In the genomic region with DNA sequence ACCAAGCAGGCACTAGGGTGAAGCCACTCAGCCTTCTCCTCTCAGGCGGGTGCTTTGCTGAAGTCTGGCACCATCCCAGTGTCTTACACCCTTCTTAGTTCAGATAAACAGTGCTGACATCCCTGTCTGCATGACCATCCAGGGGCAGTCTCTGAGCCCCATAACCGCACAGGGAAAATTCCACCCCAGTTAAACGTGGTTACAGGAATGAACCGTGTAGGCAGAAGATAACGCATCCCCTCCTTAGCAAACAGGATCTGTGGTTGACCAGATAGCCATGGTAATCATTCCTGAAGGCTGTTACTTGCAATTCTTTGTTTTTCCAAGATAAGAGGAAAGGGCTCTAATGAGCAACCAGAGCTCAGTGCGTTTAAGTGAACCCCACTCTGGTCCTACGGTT, we compare ENCODE assay signal across 30 mouse cellular contexts. TPM values are rescaled to one million over a fixed set of nuclear protein-coding genes. Genes with fewer than 3 reads are reported as not detected.
DNase-seq lines count a peak whose midpoint lies in the region; ATAC-seq and TF ChIP-seq lines count a peak whose summit lies in the region.
"Had no signal": no experiment of that assay in that cellular context is flagged by ENCODE, and none has a peak within 500 bp of the region (broad histone marks: within the 10 kb centered on the region; RNA-seq: fewer than 3 reads in every experiment).

No protein-coding gene starts in this region.

- no peaks in the 10 kb centered on the region for H3K4me1 ChIP-seq in heart, embryonic 11.5 days (ENCODE audit: control insufficient read depth, insufficient read depth, low read length)
- peaks cover 8% of the 10 kb centered on the region for H3K4me1 ChIP-seq in liver, embryonic 11.5 days (replicated peaks; ENCODE audit: control insufficient read depth, insufficient read depth, low read length)
- H3K4me1 ChIP-seq in liver, embryonic 14.5 days (replicated peaks; ENCODE audit: control insufficient read depth in 2 of 2, insufficient read depth in 2 of 2, low read length in 1 of 2): peaks cover 0 to 4% of the 10 kb centered on the region in 2 experiments; a peak in 1 of 4 replicates
- no peaks in the 10 kb centered on the region for H3K4me1 ChIP-seq in midbrain, embryonic 15.5 days
- H3K4me1 ChIP-seq: embryonic facial prominence, embryonic 13.5 days; forebrain, embryonic 13.5 days; hindbrain, embryonic 12.5 days; hindbrain, embryonic 15.5 days; intestine, embryonic 15.5 days had no signal

- H3K4me3 ChIP-seq in heart, embryonic 11.5 days (ENCODE audit: low read depth, low read length): no peak overlapping the region
- H3K4me3 ChIP-seq in liver, embryonic 11.5 days (ENCODE audit: low read depth, low read length): no peak overlapping the region
- no peak overlapping the region for H3K4me3 ChIP-seq in liver, embryonic 14.5 days (ENCODE audit: insufficient read depth in 1 of 2, low read depth in 2 of 2, low read length in 2 of 2)
- H3K4me3 ChIP-seq in midbrain, embryonic 15.5 days: no peak overlapping the region
- H3K4me3 ChIP-seq: embryonic facial prominence, embryonic 10.5 days; embryonic facial prominence, embryonic 13.5 days; erythroblast, embryonic 14.5 days; forebrain, embryonic 13.5 days; gastrocnemius, adult 2 months; hindbrain, embryonic 12.5 days; hindbrain, embryonic 15.5 days; intestine, embryonic 15.5 days had no signal

- WGBS in heart, embryonic 11.5 days (ENCODE audit: insufficient replicate concordance): 29% methylated on average over 7 of the region's 7 CpGs
- WGBS in liver, embryonic 11.5 days: 31% methylated on average over 7 of the region's 7 CpGs
- 26% methylated on average over 7 of the region's 7 CpGs for WGBS in liver, embryonic 14.5 days (ENCODE audit: insufficient replicate concordance)
- WGBS in midbrain, embryonic 15.5 days: 93% methylated on average over 7 of the region's 7 CpGs

- no peak for DNase-seq in heart, postnatal 25 days (ENCODE audit: low spot score)
- DNase-seq in c-Kit-positive CD71-negative TER-119-negative erythroid progenitor cells, embryonic 14.5 days (ENCODE audit: low read depth): peak; percentile 12
- no peak for DNase-seq in liver, embryonic 11.5 days (ENCODE audit: low spot score)
- DNase-seq in liver, embryonic 14.5 days (ENCODE audit: low read depth in 3 of 3, low spot score in 3 of 3): peak; percentile 23 to 56 (median 52)
- DNase-seq in lung, postnatal 4 days: no peak
- DNase-seq: adrenal gland, adult 8-10 months; adrenal gland, postnatal 25 days; cerebellum, adult 11-12 months; cerebellum, adult 8-10 months; cerebellum, postnatal 10 days; cerebellum, postnatal 36 days; embryo, embryonic 11 days; gastrocnemius, adult 2 months; gastrocnemius, postnatal 14 days; heart, adult 18-20 months; heart, postnatal 4 days had no signal

- H3K4me2 ChIP-seq in heart, embryonic 11.5 days: no peak overlapping the region
- peak overlapping the region; percentile 31; the same call in 1 of the 2 replicates for H3K4me2 ChIP-seq in liver, embryonic 11.5 days
- no peak overlapping the region for H3K4me2 ChIP-seq in liver, embryonic 14.5 days (ENCODE audit: low read depth)
- no peak overlapping the region for H3K4me2 ChIP-seq in midbrain, embryonic 15.5 days
- H3K4me2 ChIP-seq: embryonic facial prominence, embryonic 13.5 days; forebrain, embryonic 13.5 days; hindbrain, embryonic 12.5 days; hindbrain, embryonic 15.5 days; intestine, embryonic 15.5 days had no signal

- TF ChIP-seq CTCF in liver, embryonic 14.5 days (IDR thresholded peaks at IDR 0.05; ENCODE audit: low read depth): no peak

- H3K27ac ChIP-seq in heart, embryonic 11.5 days (ENCODE audit: low read depth, low read length): no peak overlapping the region
- peak overlapping the region; percentile 71 for H3K27ac ChIP-seq in liver, embryonic 11.5 days (ENCODE audit: low read depth, low read length)
- no peak overlapping the region for H3K27ac ChIP-seq in liver, embryonic 14.5 days
- no peak overlapping the region for H3K27ac ChIP-seq in midbrain, embryonic 15.5 days
- H3K27ac ChIP-seq: embryonic facial prominence, embryonic 10.5 days; embryonic facial prominence, embryonic 13.5 days; forebrain, embryonic 13.5 days; gastrocnemius, adult 2 months; hindbrain, embryonic 12.5 days; hindbrain, embryonic 15.5 days; intestine, embryonic 15.5 days had no signal

- H3K27me3 ChIP-seq in heart, embryonic 11.5 days (ENCODE audit: control insufficient read depth, insufficient read depth, low read length): 0 out of 2 replicates have a peak, but pooled peaks cover 3% of the 10 kb centered on the region
- H3K27me3 ChIP-seq in liver, embryonic 11.5 days (replicated peaks; ENCODE audit: control insufficient read depth, insufficient read depth, low read length): no peaks in the 10 kb centered on the region
- no peaks in the 10 kb centered on the region for H3K27me3 ChIP-seq in liver, embryonic 14.5 days (ENCODE audit: control insufficient read depth, insufficient read depth, low read length)
- H3K27me3 ChIP-seq in midbrain, embryonic 15.5 days (replicated peaks): no peaks in the 10 kb centered on the region
- H3K27me3 ChIP-seq: embryonic facial prominence, embryonic 13.5 days; forebrain, embryonic 13.5 days; hindbrain, embryonic 12.5 days; hindbrain, embryonic 15.5 days; intestine, embryonic 15.5 days had no signal

- intact Hi-C loops in heart, postnatal 25 days (cut with DNase I): no loop called here

- H3K9me3 ChIP-seq in heart, embryonic 11.5 days (replicated peaks; ENCODE audit: control insufficient read depth, low read length): no peaks in the 10 kb centered on the region
- H3K9me3 ChIP-seq in liver, embryonic 11.5 days (ENCODE audit: control insufficient read depth, low read length): no peaks in the 10 kb centered on the region
- H3K9me3 ChIP-seq in liver, embryonic 14.5 days (ENCODE audit: control insufficient read depth, low read length): no peaks in the 10 kb centered on the region
- H3K9me3 ChIP-seq in midbrain, embryonic 15.5 days: no peaks in the 10 kb centered on the region
- H3K9me3 ChIP-seq: embryonic facial prominence, embryonic 13.5 days; forebrain, embryonic 13.5 days; hindbrain, embryonic 12.5 days; hindbrain, embryonic 15.5 days; intestine, embryonic 15.5 days had no signal

- TF ChIP-seq EP300 in liver, embryonic 14.5 days (IDR thresholded peaks at IDR 0.05; ENCODE audit: low read depth): peak; percentile 58

- H3K9ac ChIP-seq in heart, embryonic 11.5 days (ENCODE audit: low read depth, low read length): no peak overlapping the region
- no peak overlapping the region for H3K9ac ChIP-seq in liver, embryonic 11.5 days (ENCODE audit: low read depth, low read length)
- no peak overlapping the region for H3K9ac ChIP-seq in liver, embryonic 14.5 days (replicated peaks)
- no peak overlapping the region for H3K9ac ChIP-seq in midbrain, embryonic 15.5 days
- H3K9ac ChIP-seq: embryonic facial prominence, embryonic 13.5 days; forebrain, embryonic 13.5 days; hindbrain, embryonic 12.5 days; hindbrain, embryonic 15.5 days; intestine, embryonic 15.5 days had no signal

- no peaks in the 10 kb centered on the region for H3K36me3 ChIP-seq in heart, embryonic 11.5 days (ENCODE audit: control insufficient read depth, insufficient read depth, low read length)
- no peaks in the 10 kb centered on the region for H3K36me3 ChIP-seq in liver, embryonic 11.5 days (ENCODE audit: control insufficient read depth, insufficient read depth, low read length)
- no peaks in the 10 kb centered on the region for H3K36me3 ChIP-seq in liver, embryonic 14.5 days (replicated peaks; ENCODE audit: control insufficient read depth, insufficient read depth, low read depth)
- no peaks in the 10 kb centered on the region for H3K36me3 ChIP-seq in midbrain, embryonic 15.5 days (replicated peaks)
- H3K36me3 ChIP-seq: embryonic facial prominence, embryonic 10.5 days; embryonic facial prominence, embryonic 13.5 days; hindbrain, embryonic 12.5 days; hindbrain, embryonic 15.5 days; intestine, embryonic 15.5 days had no signal

- peak; percentile 79; the same call in 1 of the 2 replicates for ATAC-seq in heart, embryonic 11.5 days (replicated peaks; ENCODE audit: insufficient number of reproducible peaks, low FRiP score, low TSS enrichment)
- ATAC-seq in liver, embryonic 11.5 days (replicated peaks; ENCODE audit: low FRiP score): peak; percentile 89
- peak; percentile 84 for ATAC-seq in liver, embryonic 14.5 days (ENCODE audit: insufficient read depth)
- ATAC-seq in megakaryocyte progenitor cell, adult 5-6 weeks (replicated peaks; ENCODE audit: poor library complexity): no peak
- no peak for ATAC-seq in midbrain, embryonic 15.5 days (replicated peaks)
- ATAC-seq: activated CD4-positive, CD25-positive, alpha-beta regulatory T cell, adult 4 months; forebrain, embryonic 13.5 days; forebrain, embryonic 16.5 days; intestine, embryonic 15.5 days had no signal

RNA-seq across cellular contexts. Expression of a gene that starts 19.3 kb away (rescaled TPM):
- polyA plus RNA-seq in heart, embryonic 11.5 days (2014; fragmentation: Nextera tagmentation; extraction: Ambion mirVana): 0.17 and 0.27 TPM in 2 replicates
- total RNA-seq in heart, postnatal 25 days (2021): under 1 TPM; 0.10 to 0.20 TPM
- 0.21 and 0.58 TPM in 2 replicates for polyA plus RNA-seq in liver, embryonic 11.5 days (2014; fragmentation: Nextera tagmentation; extraction: Ambion mirVana)
- polyA plus RNA-seq in liver, embryonic 14.5 days (2012; rRNA removed): 0.17 and 0.38 TPM in 2 replicates
- 0.15 and 0.22 TPM in 2 replicates for polyA plus RNA-seq in liver, embryonic 14.5 days (2014; fragmentation: Nextera tagmentation; extraction: Ambion mirVana)
- not detected in 2 replicates for total RNA-seq in megakaryocyte progenitor cell, adult 5-6 weeks (2015)
- total RNA-seq in megakaryocyte progenitor cell, adult 5-6 weeks (2017): not detected in 2 replicates
- polyA plus RNA-seq in midbrain, embryonic 15.5 days (2015; fragmentation: Nextera tagmentation; extraction: Ambion mirVana): 12.3 and 13.2 TPM in 2 replicates
- polyA plus RNA-seq: activated CD4-positive, CD25-positive, alpha-beta regulatory T cell, adult 4 months; erythroblast, embryonic 14.5 days; heart, embryonic 14.5 days; heart, postnatal 0 days had no signal

Comparison
In these comparisons a context has a peak if more than half of its experiments do, and no peak if none do; other contexts are left out.
1. DNase-seq: peak in c-Kit-positive CD71-negative TER-119-negative erythroid progenitor cells, embryonic 14.5 days (single experiment) and liver, embryonic 14.5 days (3 of 3); none in heart, postnatal 25 days (single experiment), liver, embryonic 11.5 days (single experiment) and lung, postnatal 4 days (0 of 2).
2. ATAC-seq: peak in heart, embryonic 11.5 days (single experiment), liver, embryonic 11.5 days (single experiment) and liver, embryonic 14.5 days (single experiment); none in megakaryocyte progenitor cell, adult 5-6 weeks (single experiment) and midbrain, embryonic 15.5 days (single experiment).